Comparison of ENCODE assay signal across 16 mouse cellular contexts in the genomic region with DNA sequence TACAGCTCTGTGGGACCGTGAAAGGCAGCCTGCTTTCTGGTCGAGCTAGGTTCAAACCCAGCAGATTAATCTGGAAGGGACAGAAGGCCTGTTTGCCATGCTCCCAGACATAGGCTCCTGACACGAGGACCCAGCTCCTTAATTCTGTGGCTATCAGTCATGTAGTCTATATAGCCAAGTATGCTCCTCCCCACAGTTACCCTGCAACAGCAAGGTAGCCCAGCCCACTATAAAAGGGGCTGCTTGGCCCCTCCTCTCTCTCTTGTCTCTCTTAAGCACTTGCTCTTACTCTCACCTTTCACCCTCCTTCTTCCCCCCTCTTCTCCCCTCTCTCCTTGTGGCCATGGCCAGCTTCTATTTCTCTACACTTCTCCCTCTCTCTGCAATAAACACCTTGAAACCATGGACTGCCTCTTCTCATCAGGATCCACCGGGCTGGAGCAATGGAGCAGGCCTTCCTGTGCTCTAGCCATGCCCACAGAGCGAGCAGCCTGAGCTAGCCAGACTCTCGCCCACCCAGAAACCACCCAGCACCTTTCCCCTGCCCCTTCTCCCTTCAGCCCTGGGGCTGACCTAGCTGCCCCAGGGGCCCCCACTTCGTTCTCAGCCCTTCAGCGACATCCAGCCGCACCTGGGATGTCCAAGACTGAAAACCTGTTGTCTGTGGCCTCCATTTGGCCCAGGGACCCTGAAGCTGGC. TPM values are rescaled to one million over a fixed set of nuclear protein-coding genes. Genes with fewer than 3 reads are reported as not detected.
DNase-seq lines count a peak whose midpoint lies in the region; ATAC-seq and TF ChIP-seq lines count a peak whose summit lies in the region.
"Had no signal": no experiment of that assay in that cellular context is flagged by ENCODE, and none has a peak within 500 bp of the region (broad histone marks: within the 10 kb centered on the region; RNA-seq: fewer than 3 reads in every experiment).

No protein-coding gene starts in this region.

- no peak overlapping the region for H3K4me2 ChIP-seq in heart, embryonic 11.5 days
- H3K4me2 ChIP-seq in liver, postnatal 0 days (ENCODE audit: low read depth, low read length): peak overlapping the region; percentile 57
- H3K4me2 ChIP-seq: embryonic facial prominence, embryonic 13.5 days; forebrain, embryonic 13.5 days; neural tube, embryonic 13.5 days had no signal

- H3K4me3 ChIP-seq in heart, embryonic 11.5 days (ENCODE audit: low read depth, low read length): no peak overlapping the region
- H3K4me3 ChIP-seq in E14TG2a.4 (replicated peaks; ENCODE audit: low read length): peak overlapping the region; percentile 37; the same call in 1 of the 2 replicates
- H3K4me3 ChIP-seq in embryonic facial prominence, embryonic 10.5 days: no peak overlapping the region
- H3K4me3 ChIP-seq in liver, postnatal 0 days (ENCODE audit: low read depth, low read length): peak overlapping the region; percentile 27
- no peak overlapping the region for H3K4me3 ChIP-seq in cerebellum, adult 2 months (replicated peaks; ENCODE audit: insufficient read depth, low read depth, low read length)
- H3K4me3 ChIP-seq: embryonic facial prominence, embryonic 13.5 days; forebrain, embryonic 13.5 days; neural tube, embryonic 13.5 days had no signal

- TF ChIP-seq POLR2A in cerebellum, adult 2 months (IDR thresholded peaks at IDR 0.05; ENCODE audit: borderline replicate concordance, insufficient read depth, low read length): no peak

- H3K9me3 ChIP-seq in heart, embryonic 11.5 days (replicated peaks; ENCODE audit: control insufficient read depth, low read length): no peaks in the 10 kb centered on the region
- no peaks in the 10 kb centered on the region for H3K9me3 ChIP-seq in E14TG2a.4 (ENCODE audit: low read length)
- no peaks in the 10 kb centered on the region for H3K9me3 ChIP-seq in embryonic facial prominence, embryonic 10.5 days
- no peaks in the 10 kb centered on the region for H3K9me3 ChIP-seq in liver, postnatal 0 days (ENCODE audit: low read length)
- H3K9me3 ChIP-seq: embryonic facial prominence, embryonic 13.5 days; forebrain, embryonic 13.5 days; neural tube, embryonic 13.5 days had no signal

- no peaks in the 10 kb centered on the region for H3K27me3 ChIP-seq in heart, embryonic 11.5 days (ENCODE audit: control insufficient read depth, insufficient read depth, low read length)
- H3K27me3 ChIP-seq in E14TG2a.4 (ENCODE audit: insufficient read depth, low read length): no peaks in the 10 kb centered on the region
- no peaks in the 10 kb centered on the region for H3K27me3 ChIP-seq in embryonic facial prominence, embryonic 10.5 days (replicated peaks; ENCODE audit: low read depth, poor library complexity, severe bottlenecking)
- no peaks in the 10 kb centered on the region for H3K27me3 ChIP-seq in liver, postnatal 0 days (ENCODE audit: insufficient read depth, low read length)
- H3K27me3 ChIP-seq in cerebellum, adult 2 months (ENCODE audit: control insufficient read depth, insufficient read depth, low read length): no peaks in the 10 kb centered on the region
- H3K27me3 ChIP-seq: embryonic facial prominence, embryonic 13.5 days; forebrain, embryonic 13.5 days; neural tube, embryonic 13.5 days had no signal

- TF ChIP-seq CTCF in E14TG2a.4 (conservative IDR thresholded peaks at IDR 0.05; ENCODE audit: low read length): no peak
- no peak for TF ChIP-seq CTCF in liver, postnatal 0 days (IDR thresholded peaks at IDR 0.05; ENCODE audit: low read depth)
- TF ChIP-seq CTCF in cerebellum, adult 2 months (IDR thresholded peaks at IDR 0.05; ENCODE audit: borderline replicate concordance, insufficient read depth, low read depth, low read length): no peak

- no peak for DNase-seq in heart, adult 8-10 months (ENCODE audit: low spot score)
- no peak for DNase-seq in embryonic facial prominence, embryonic 10.5 days (ENCODE audit: low spot score)
- no peak for DNase-seq in liver, postnatal 0 days
- DNase-seq in cerebellum, adult 2 months: no peak
- no peak for DNase-seq in layer of hippocampus, adult 11-12 months (ENCODE audit: low spot score)
- DNase-seq: adrenal gland, adult 2 months; cerebellum, postnatal 36 days; kidney, adult 18-20 months; kidney, postnatal 25 days had no signal

- no peak for ATAC-seq in heart, embryonic 11.5 days (replicated peaks; ENCODE audit: insufficient number of reproducible peaks, low FRiP score, low TSS enrichment)
- peak; percentile 28 for ATAC-seq in liver, postnatal 0 days
- ATAC-seq in CD4-positive, CD25-positive, alpha-beta regulatory T cell, adult 4 months: no peak
- ATAC-seq: forebrain, embryonic 13.5 days; hindbrain, postnatal 0 days had no signal

- no peak overlapping the region for H3K27ac ChIP-seq in heart, embryonic 11.5 days (ENCODE audit: low read depth, low read length)
- H3K27ac ChIP-seq in embryonic facial prominence, embryonic 10.5 days (replicated peaks): peak overlapping the region; percentile 57; the same call in 1 of the 2 replicates
- H3K27ac ChIP-seq in liver, postnatal 0 days (ENCODE audit: low read depth): peak overlapping the region; percentile 70
- H3K27ac ChIP-seq in cerebellum, adult 2 months (ENCODE audit: insufficient read depth, low read length): no peak overlapping the region
- H3K27ac ChIP-seq: embryonic facial prominence, embryonic 13.5 days; forebrain, embryonic 13.5 days; hindbrain, postnatal 0 days; neural tube, embryonic 13.5 days had no signal

- peak overlapping the region; percentile 16; the same call in 1 of the 2 replicates for H3K9ac ChIP-seq in heart, embryonic 11.5 days (ENCODE audit: low read depth, low read length)
- H3K9ac ChIP-seq in liver, postnatal 0 days (replicated peaks): peak overlapping the region; percentile 47
- H3K9ac ChIP-seq: embryonic facial prominence, embryonic 13.5 days; forebrain, embryonic 13.5 days; neural tube, embryonic 13.5 days had no signal

- 76% methylated on average over 9 of the region's 9 CpGs for WGBS in heart, embryonic 11.5 days (ENCODE audit: insufficient replicate concordance)
- WGBS in embryonic facial prominence, embryonic 10.5 days: 82% methylated on average over 9 of the region's 9 CpGs
- WGBS in liver, postnatal 0 days (ENCODE audit: insufficient replicate concordance): 50% methylated on average over 9 of the region's 9 CpGs
- WGBS in cerebellum, adult 2 months: 82% methylated on average over 9 of the region's 9 CpGs

- TF ChIP-seq EP300 in liver, postnatal 0 days (IDR thresholded peaks at IDR 0.05; ENCODE audit: low read depth): no peak

- no peaks in the 10 kb centered on the region for H3K36me3 ChIP-seq in heart, embryonic 11.5 days (ENCODE audit: control insufficient read depth, insufficient read depth, low read length)
- H3K36me3 ChIP-seq in E14TG2a.4 (ENCODE audit: insufficient read depth, low read length): peaks cover 38% of the 10 kb centered on the region
- no peaks in the 10 kb centered on the region for H3K36me3 ChIP-seq in embryonic facial prominence, embryonic 10.5 days (replicated peaks)
- no peaks in the 10 kb centered on the region for H3K36me3 ChIP-seq in liver, postnatal 0 days (replicated peaks; ENCODE audit: insufficient read depth, low read length)
- H3K36me3 ChIP-seq: embryonic facial prominence, embryonic 13.5 days; neural tube, embryonic 13.5 days had no signal

- H3K4me1 ChIP-seq in heart, embryonic 11.5 days (ENCODE audit: control insufficient read depth, insufficient read depth, low read length): no peaks in the 10 kb centered on the region
- H3K4me1 ChIP-seq in E14TG2a.4 (replicated peaks; ENCODE audit: low read depth, low read length): peaks cover 51% of the 10 kb centered on the region
- H3K4me1 ChIP-seq in embryonic facial prominence, embryonic 10.5 days: peaks cover 9% of the 10 kb centered on the region; the same call in 1 of the 2 replicates
- H3K4me1 ChIP-seq in liver, postnatal 0 days (ENCODE audit: insufficient read depth): peaks cover 5% of the 10 kb centered on the region; the same call in 1 of the 2 replicates
- no peaks in the 10 kb centered on the region; the same call in 1 of the 2 replicates for H3K4me1 ChIP-seq in cerebellum, adult 2 months (ENCODE audit: control insufficient read depth, insufficient read depth, low read length)
- H3K4me1 ChIP-seq: forebrain, embryonic 13.5 days; neural tube, embryonic 13.5 days had no signal

RNA-seq across cellular contexts. Expression of a gene that starts 51.0 kb away (rescaled TPM):
- 2.3 and 2.9 TPM in 2 replicates for polyA plus RNA-seq in heart, embryonic 11.5 days (2014; fragmentation: Nextera tagmentation; extraction: Ambion mirVana)
- total RNA-seq in heart, adult 8-10 months (2022): 10 to 100 TPM; 18.5 to 23.7 (median 20.8) TPM
- 1.6 and 2.4 TPM in 2 replicates for polyA plus RNA-seq in embryonic facial prominence, embryonic 10.5 days (2016; fragmentation: Nextera tagmentation; extraction: Ambion mirVana)
- polyA plus RNA-seq in liver, postnatal 0 days (2015; fragmentation: Nextera tagmentation; extraction: Ambion mirVana): 2.2 and 3.0 TPM in 2 replicates
- 100 to 1,000 TPM in 1 of 2 experiments, 10 to 100 TPM in 1; 90.9 to 104 TPM for polyA plus RNA-seq in CD4-positive, CD25-positive, alpha-beta regulatory T cell, adult 4 months (2017; shearing (Covaris generic))
- 23.7 and 24.3 TPM in 2 replicates for polyA plus RNA-seq in cerebellum, adult 2 months (2012; rRNA removed)

Comparison
In these comparisons a context has a peak if more than half of its experiments do, and no peak if none do; other contexts are left out.
1. H3K27ac ChIP-seq: peak in embryonic facial prominence, embryonic 10.5 days (single experiment) and liver, postnatal 0 days (single experiment); none in heart, embryonic 11.5 days (single experiment) and cerebellum, adult 2 months (single experiment).
2. H3K4me3 ChIP-seq: peak in E14TG2a.4 (single experiment) and liver, postnatal 0 days (single experiment); none in heart, embryonic 11.5 days (single experiment), embryonic facial prominence, embryonic 10.5 days (single experiment) and cerebellum, adult 2 months (single experiment).